Comparison of ENCODE assay signal across 17 mouse cellular contexts in the genomic region with DNA sequence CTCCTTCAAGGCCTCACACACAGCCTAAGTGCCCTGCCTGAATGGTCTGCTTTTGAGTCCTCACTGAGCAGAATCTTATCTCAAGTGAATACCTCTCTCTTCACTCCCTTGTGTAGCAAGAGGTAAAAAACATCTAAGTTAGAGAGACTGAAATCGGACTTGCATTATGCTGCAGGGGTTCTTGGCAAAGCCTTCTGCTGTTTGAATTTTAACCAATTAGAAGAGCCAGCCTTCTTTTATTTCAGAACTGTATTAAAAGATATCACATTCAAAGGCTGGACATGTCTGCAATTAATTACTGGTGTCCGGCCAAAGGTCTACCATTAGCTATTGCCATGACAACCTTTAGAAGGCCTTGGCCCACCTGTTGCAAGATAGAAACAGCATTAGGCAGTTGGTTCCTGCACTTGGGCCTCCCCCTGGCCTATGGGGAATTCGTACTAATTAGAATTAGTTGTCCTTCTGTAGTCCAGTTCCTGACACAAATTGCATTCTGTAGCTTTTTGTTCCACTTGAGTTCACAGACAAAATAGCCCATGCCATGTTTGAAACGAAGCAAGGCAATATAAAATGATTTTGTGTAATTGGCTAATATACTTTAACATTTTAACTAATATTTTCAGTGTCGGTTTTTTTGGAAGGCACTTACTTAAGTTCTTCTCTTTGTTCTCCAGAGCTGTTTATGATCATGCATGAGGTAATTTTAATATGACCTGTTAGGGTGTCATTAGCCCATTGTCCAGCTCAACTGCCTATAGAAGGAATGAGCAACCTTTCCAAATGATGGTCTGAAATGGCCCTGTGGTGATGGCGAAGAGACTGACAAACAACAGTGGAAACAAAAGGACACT.
A peak's percentile ranks its signal among the peaks of the same experiment; 100 is the strongest.
DNase-seq lines count a peak whose midpoint lies in the region; ATAC-seq lines count a peak whose summit lies in the region.
"Had no signal": no experiment of that assay in that cellular context is flagged by ENCODE, and none has a peak within 500 bp of the region (broad histone marks: within the 10 kb centered on the region; RNA-seq: fewer than 3 reads in every experiment).

No protein-coding gene starts in this region.

- no peak overlapping the region for H3K9ac ChIP-seq in embryonic facial prominence, embryonic 14.5 days (ENCODE audit: low read depth, low read length)
- no peak overlapping the region for H3K9ac ChIP-seq in forebrain, embryonic 16.5 days (replicated peaks; ENCODE audit: low read depth, low read length)
- H3K9ac ChIP-seq: hindbrain, embryonic 12.5 days; neural tube, embryonic 12.5 days had no signal

- no peak overlapping the region for H3K4me2 ChIP-seq in embryonic facial prominence, embryonic 14.5 days (ENCODE audit: low read depth, low read length)
- no peak overlapping the region for H3K4me2 ChIP-seq in forebrain, embryonic 16.5 days (ENCODE audit: low read length)
- H3K4me2 ChIP-seq: hindbrain, embryonic 12.5 days; liver, embryonic 11.5 days; neural tube, embryonic 12.5 days had no signal

- peak; percentile 13 for DNase-seq in embryo, embryonic 10.5 days (ENCODE audit: low spot score)
- DNase-seq in embryo, embryonic 10 days (ENCODE audit: low spot score) = no peak
- DNase-seq in kidney, adult 9 months = peak; percentile 49
- no peak for DNase-seq in kidney, postnatal 25 days
- DNase-seq in embryonic facial prominence, embryonic 14.5 days (ENCODE audit: low spot score) = peak; percentile 41
- DNase-seq in gastrocnemius, adult 8-10 months (ENCODE audit: low spot score in 2 of 2) = no peak
- no peak for DNase-seq in gastrocnemius, postnatal 25 days
- DNase-seq: adrenal gland, postnatal 36 days; cerebellum, adult 8-10 months; gastrocnemius, postnatal 14 days; lung, adult 2 months; lung, postnatal 4 days; thymus, postnatal 14 days had no signal

- H3K4me1 ChIP-seq in embryonic facial prominence, embryonic 14.5 days (ENCODE audit: control insufficient read depth, insufficient read depth, low read length) = no peaks in the 10 kb centered on the region
- H3K4me1 ChIP-seq in forebrain, embryonic 16.5 days (replicated peaks; ENCODE audit: control insufficient read depth, insufficient read depth, low read length) = 0 out of 2 replicates have a peak, but pooled peaks cover 5% of the 10 kb centered on the region
- H3K4me1 ChIP-seq: hindbrain, embryonic 12.5 days; neural tube, embryonic 12.5 days had no signal

- no peak overlapping the region for H3K4me3 ChIP-seq in embryonic facial prominence, embryonic 14.5 days (ENCODE audit: low read depth, low read length)
- no peak overlapping the region for H3K4me3 ChIP-seq in forebrain, embryonic 16.5 days (replicated peaks; ENCODE audit: low read length)
- H3K4me3 ChIP-seq: hindbrain, embryonic 12.5 days; neural tube, embryonic 12.5 days had no signal

- H3K9me3 ChIP-seq in embryonic facial prominence, embryonic 14.5 days (ENCODE audit: control insufficient read depth, low read length) = peaks cover 5% of the 10 kb centered on the region; the same call in 1 of the 2 replicates
- no peaks in the 10 kb centered on the region for H3K9me3 ChIP-seq in forebrain, embryonic 16.5 days (ENCODE audit: control insufficient read depth, low read length)
- H3K9me3 ChIP-seq: neural tube, embryonic 12.5 days had no signal

- 60% methylated on average over 6 of the region's 6 CpGs for WGBS in embryonic facial prominence, embryonic 14.5 days
- 14% methylated on average over 6 of the region's 6 CpGs for WGBS in forebrain, embryonic 16.5 days

- no peaks in the 10 kb centered on the region for H3K27me3 ChIP-seq in embryonic facial prominence, embryonic 14.5 days (replicated peaks; ENCODE audit: control insufficient read depth, insufficient read depth, low read length)
- H3K27me3 ChIP-seq in forebrain, embryonic 16.5 days (replicated peaks; ENCODE audit: control insufficient read depth, insufficient read depth, low read length) = no peaks in the 10 kb centered on the region
- H3K27me3 ChIP-seq: hindbrain, embryonic 12.5 days; neural tube, embryonic 12.5 days had no signal

- H3K27ac ChIP-seq in embryonic facial prominence, embryonic 14.5 days (replicated peaks; ENCODE audit: low read depth, low read length) = no peak overlapping the region
- H3K27ac ChIP-seq in forebrain, embryonic 16.5 days (ENCODE audit: low read length) = no peak overlapping the region
- H3K27ac ChIP-seq: hindbrain, embryonic 12.5 days; neural tube, embryonic 12.5 days had no signal

- H3K36me3 ChIP-seq in embryonic facial prominence, embryonic 14.5 days (ENCODE audit: control insufficient read depth, insufficient read depth, low read length) = no peaks in the 10 kb centered on the region
- H3K36me3 ChIP-seq in forebrain, embryonic 16.5 days (ENCODE audit: control insufficient read depth, insufficient read depth) = no peaks in the 10 kb centered on the region
- H3K36me3 ChIP-seq: hindbrain, embryonic 12.5 days; neural tube, embryonic 12.5 days had no signal

- ATAC-seq in embryonic facial prominence, embryonic 14.5 days (ENCODE audit: low read depth) = no peak
- peak; percentile 65 for ATAC-seq in forebrain, embryonic 16.5 days

Comparison
In these comparisons a context has a peak if more than half of its experiments do, and no peak if none do; other contexts are left out.
1. DNase-seq: peak in embryo, embryonic 10.5 days (single experiment), kidney, adult 9 months (single experiment) and embryonic facial prominence, embryonic 14.5 days (single experiment); none in embryo, embryonic 10 days (single experiment), kidney, postnatal 25 days (0 of 2), gastrocnemius, adult 8-10 months (0 of 2) and gastrocnemius, postnatal 25 days (single experiment).